Mouse (Mus musculus) myocyte (in vitro differentiated cells): ENCODE results near the gene Tnfrsf12a. TPM values are rescaled to one million over a fixed set of nuclear protein-coding genes. Genes with fewer than 3 reads are reported as not detected.
A peak's percentile ranks its signal among the peaks of the same experiment; 100 is the strongest.

ENCODE experiments used
- H3K27me3 ChIP-seq: one replicate; pipeline ENCODE4 v1.6.1; 2011; ENCODE audit not compliant: control insufficient read depth, insufficient read depth, insufficient read length
- H3K36me3 ChIP-seq: one replicate; pipeline ENCODE4 v1.6.1; 2011; ENCODE audit not compliant: control insufficient read depth, insufficient read depth
- H3K4me2 ChIP-seq: one replicate; pipeline ENCODE4 v1.6.1; 2011; ENCODE audit warnings: low read depth, control low read depth
- H3K4me3 ChIP-seq: one replicate; pipeline ENCODE4 v1.5.1; 2011; ENCODE audit warnings: mild to moderate bottlenecking, control low read depth, moderate library complexity
- H3K79me2 ChIP-seq: one replicate; pipeline ENCODE4 v1.6.1; 2011; ENCODE audit not compliant: control insufficient read depth, insufficient read depth
- H3ac ChIP-seq: one replicate; pipeline ENCODE4 v1.6.1; 2011; ENCODE audit not compliant: control insufficient read depth, insufficient read length
- CEBPB ChIP-seq: IDR thresholded peaks from 2 replicates; pipeline ENCODE4 v1.6.1; 2011; ENCODE audit warnings: mild to moderate bottlenecking, moderate library complexity; ENCODE audit not compliant: poor library complexity, insufficient read depth, severe bottlenecking
- E2F4 ChIP-seq: IDR thresholded peaks from one replicate; pipeline ENCODE4 v1.6.1; 2011; ENCODE audit warnings: mild to moderate bottlenecking, control low read depth, moderate library complexity; ENCODE audit not compliant: insufficient read depth
- MAX ChIP-seq: IDR thresholded peaks from one replicate; pipeline ENCODE4 v1.6.1; 2011; ENCODE audit warnings: low read depth, mild to moderate bottlenecking, control low read depth
- MYOD1 ChIP-seq, 3 experiments: IDR thresholded peaks; one replicate each; pipeline ENCODE4 v1.6.1; 2011; ENCODE audit warnings: control low read depth in 2 of 3, low read depth in 2 of 3, mild to moderate bottlenecking in 2 of 3, moderate library complexity in 1 of 3; ENCODE audit not compliant: insufficient read length in 2 of 3, control insufficient read depth in 1 of 3
- MYOG ChIP-seq, 3 experiments: IDR thresholded peaks; one replicate each; pipeline ENCODE4 v1.6.1; 2011; ENCODE audit warnings: control low read depth in 2 of 3, low read depth in 2 of 3, mild to moderate bottlenecking in 2 of 3; ENCODE audit not compliant: insufficient read length in 2 of 3, control insufficient read depth in 1 of 3, insufficient read depth in 1 of 3
- POLR2A ChIP-seq: IDR thresholded peaks from one replicate; pipeline ENCODE4 v1.6.1; 2011; ENCODE audit warnings: low read depth, mild to moderate bottlenecking, control low read depth, moderate library complexity; ENCODE audit not compliant: insufficient read length
- POLR2AphosphoS2 ChIP-seq: IDR thresholded peaks from one replicate; pipeline ENCODE4 v1.6.1; 2011; ENCODE audit warnings: low read depth, control low read depth; ENCODE audit not compliant: insufficient read length
- REST ChIP-seq: IDR thresholded peaks from one replicate; pipeline ENCODE4 v1.6.1; 2011; ENCODE audit warnings: mild to moderate bottlenecking, control low read depth, moderate library complexity; ENCODE audit not compliant: insufficient read depth, insufficient read length
- SRF ChIP-seq: IDR thresholded peaks from one replicate; pipeline ENCODE4 v1.6.1; 2011; ENCODE audit warnings: low read depth; ENCODE audit not compliant: control insufficient read depth, insufficient read length
- TCF12 ChIP-seq: IDR thresholded peaks from one replicate; pipeline ENCODE4 v1.6.1; 2011; ENCODE audit warnings: mild to moderate bottlenecking, control low read depth; ENCODE audit not compliant: poor library complexity, insufficient read depth, severe bottlenecking
- TCF3 ChIP-seq: IDR thresholded peaks from one replicate; pipeline ENCODE4 v1.6.1; 2011; ENCODE audit warnings: low read depth, control low read depth; ENCODE audit not compliant: insufficient read length
- USF1 ChIP-seq: IDR thresholded peaks from one replicate; pipeline ENCODE4 v1.6.1; 2011; ENCODE audit warnings: low read depth, mild to moderate bottlenecking, control low read depth, moderate library complexity
- polyA plus RNA-seq: library from polyadenylated mRNA; unstranded; fragments of >200 nt; fragmentation: generic; extraction: Trizol; gene quantifications from one replicate; pipeline ENCODE4 v1.2.1, GENCODE M21; 2012; ENCODE audit warnings: missing spikeins

Tnfrsf12a gene
- polyA plus RNA-seq, 1 experiment: 328 TPM

DNA sequence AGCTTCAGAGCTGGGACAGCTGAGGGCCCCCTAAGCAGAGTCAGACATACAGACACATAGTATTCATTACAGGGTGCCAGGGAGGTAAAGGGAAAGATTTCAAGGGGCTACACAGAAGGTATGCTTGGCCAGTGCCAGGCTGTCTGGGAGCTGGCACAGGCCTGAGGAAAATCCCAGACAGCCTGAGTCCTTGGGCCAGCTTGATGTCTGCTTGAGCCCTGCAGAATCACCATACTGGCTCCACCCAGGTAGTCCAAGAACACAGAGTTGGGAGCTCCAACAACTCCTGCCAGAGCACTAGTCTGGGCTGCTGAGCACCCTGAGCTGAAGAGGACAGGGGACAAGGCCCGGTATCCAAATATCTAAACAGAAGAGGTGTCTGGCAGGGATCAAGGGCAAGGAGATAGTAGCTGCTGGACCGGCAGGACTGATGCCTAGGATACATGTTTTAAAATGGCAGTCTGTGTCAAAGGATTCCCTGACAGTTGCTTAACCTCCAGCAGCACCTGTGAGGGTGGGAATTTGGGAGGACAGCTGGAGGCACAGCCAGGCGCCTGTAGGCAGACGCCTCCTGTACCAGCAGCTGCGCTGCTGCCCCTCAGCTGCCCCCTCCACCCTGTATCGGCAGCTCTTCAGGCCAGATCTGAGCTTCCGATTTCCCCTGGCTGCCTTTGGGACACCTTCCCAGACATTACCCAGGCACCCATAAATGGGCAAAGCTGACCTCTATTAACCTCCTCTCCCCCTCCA lies 45.3 kb upstream of the Tnfrsf12a start, which contains the start of gene 1520401A03Rik:
1520401A03Rik (minus strand) TSS at position 408 of the 750 bp plus-strand sequence.
- Histone ChIP-seq H3K4me3 (no peak within 1 kb of the TSS), H3K27me3 (no peaks in the 10 kb centered on the region), H3K36me3 (no peaks in the 10 kb centered on the region), H3K79me2 (no peaks in the 10 kb centered on the region), H3K4me2 (no peak within 1 kb of the TSS), H3ac (no peak within 1 kb of the TSS)
- TF ChIP-seq CEBPB: peak; percentile 15; the same call in 1 of the 2 replicates
- TF ChIP-seq USF1: no peak
- no peak for TF ChIP-seq REST
- TF ChIP-seq MYOD1 (IDR thresholded peaks at IDR 0.05; ENCODE audit: control insufficient read depth in 1 of 3, insufficient read length in 2 of 3, low read depth in 2 of 3): peak in 2 of 3 experiments; percentile 96 to 98
- TF ChIP-seq POLR2AphosphoS2: no peak
- peak; percentile 65 to 100 (median 98) for TF ChIP-seq MYOG (IDR thresholded peaks at IDR 0.05; ENCODE audit: control insufficient read depth in 1 of 3, insufficient read depth in 1 of 3, insufficient read length in 2 of 3, low read depth in 2 of 3)
- TF ChIP-seq POLR2A: no peak
- peak; percentile 97 for TF ChIP-seq TCF12
- peak; percentile 98 for TF ChIP-seq TCF3
- TF ChIP-seq SRF: peak; percentile 54
- TF ChIP-seq E2F4: no peak
- no peak for TF ChIP-seq MAX

DNA sequence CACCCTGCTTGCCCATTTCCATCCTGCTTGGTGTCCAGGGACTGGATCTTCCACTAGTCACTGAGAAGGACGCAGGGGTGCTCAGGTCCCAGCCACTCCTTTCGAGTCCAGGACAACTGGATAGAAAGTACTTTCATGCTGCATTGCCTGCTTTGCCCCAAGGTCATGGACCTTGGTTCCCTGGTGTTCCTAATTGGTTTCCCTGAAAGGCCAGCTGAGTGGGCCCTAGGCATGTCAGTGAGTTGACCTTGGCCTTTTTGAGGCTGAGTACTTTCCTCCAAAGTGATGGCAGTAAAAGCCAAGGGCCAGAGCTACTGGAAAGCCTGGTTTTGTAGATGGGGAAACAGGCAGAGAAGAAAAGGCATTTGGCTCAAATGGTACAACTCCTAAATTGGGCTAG lies 44.6 kb upstream of the Tnfrsf12a start:
- Histone ChIP-seq H3K27me3 (no peaks in the 10 kb centered on the region), H3ac (no peak overlapping the region), H3K36me3 (no peaks in the 10 kb centered on the region), H3K79me2 (no peaks in the 10 kb centered on the region), H3K4me2 (no peak overlapping the region), H3K4me3 (no peak overlapping the region)
- TF ChIP-seq MYOD1 (IDR thresholded peaks at IDR 0.05; ENCODE audit: control insufficient read depth in 1 of 3, insufficient read length in 2 of 3, low read depth in 2 of 3) (no peak), TCF3 (no peak), USF1 (no peak), E2F4 (no peak), SRF (no peak), CEBPB (no peak), REST (no peak), POLR2AphosphoS2 (no peak), POLR2A (no peak), TCF12 (no peak), MAX (no peak), MYOG (IDR thresholded peaks at IDR 0.05; ENCODE audit: control insufficient read depth in 1 of 3, insufficient read depth in 1 of 3, insufficient read length in 2 of 3, low read depth in 2 of 3) (no peak)

DNA sequence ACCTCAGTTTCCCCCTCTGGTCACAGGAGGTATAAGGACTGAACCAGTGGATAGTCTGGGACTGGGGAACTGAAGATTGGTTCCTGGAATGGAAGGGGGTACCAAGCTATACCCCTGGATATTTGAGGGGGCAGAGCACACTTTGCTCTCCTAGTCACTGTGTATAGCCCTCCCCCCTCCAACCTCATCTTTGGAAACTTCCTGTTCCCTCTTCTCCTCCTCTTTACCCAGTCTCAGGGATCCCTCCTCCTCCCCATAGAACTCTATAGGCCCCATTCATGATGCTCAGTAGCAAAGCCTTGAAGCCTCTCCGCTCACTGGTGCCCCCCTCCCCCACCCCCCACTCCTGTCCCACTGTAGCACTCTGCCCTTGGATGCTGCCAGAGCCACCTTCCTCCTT lies 42.2 kb upstream of the Tnfrsf12a start:
- H3K4me2 ChIP-seq: no peak overlapping the region
- H3K36me3 ChIP-seq: no peaks in the 10 kb centered on the region

DNA sequence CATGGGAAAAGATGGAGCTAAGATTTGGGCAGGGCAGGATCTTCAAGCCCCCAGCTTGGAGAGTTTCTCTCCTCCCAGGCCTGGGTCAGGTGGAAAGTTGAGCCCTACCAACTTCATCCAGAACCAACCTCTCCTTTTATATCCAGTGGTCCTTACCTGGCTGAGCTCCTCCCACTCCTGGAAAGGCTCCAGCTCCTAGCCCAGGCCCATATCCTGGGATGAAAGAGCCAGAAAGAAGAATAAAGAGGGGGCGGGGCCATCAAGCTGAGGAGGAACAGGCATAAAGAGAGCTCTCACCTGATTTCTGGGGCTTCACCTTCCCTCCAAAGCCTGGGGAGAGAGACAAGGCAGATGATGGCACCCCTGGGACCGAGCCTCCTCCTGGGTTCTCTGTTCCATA lies 39.7 kb upstream of the Tnfrsf12a start:
- H3K36me3 ChIP-seq: no peaks in the 10 kb centered on the region
- H3K4me3 ChIP-seq: no peak overlapping the region
- no peaks in the 10 kb centered on the region for H3K27me3 ChIP-seq
- no peak overlapping the region for H3K4me2 ChIP-seq
- H3K79me2 ChIP-seq: no peaks in the 10 kb centered on the region
- H3ac ChIP-seq: no peak overlapping the region
- TF ChIP-seq TCF12: no peak
- TF ChIP-seq REST: no peak
- no peak for TF ChIP-seq USF1
- TF ChIP-seq CEBPB: no peak
- no peak for TF ChIP-seq E2F4
- TF ChIP-seq SRF: no peak
- TF ChIP-seq POLR2A: no peak
- TF ChIP-seq POLR2AphosphoS2: no peak
- no peak for TF ChIP-seq MYOG (IDR thresholded peaks at IDR 0.05; ENCODE audit: control insufficient read depth in 1 of 3, insufficient read depth in 1 of 3, insufficient read length in 2 of 3, low read depth in 2 of 3)
- no peak for TF ChIP-seq MAX
- no peak for TF ChIP-seq MYOD1 (IDR thresholded peaks at IDR 0.05; ENCODE audit: control insufficient read depth in 1 of 3, insufficient read length in 2 of 3, low read depth in 2 of 3)
- no peak for TF ChIP-seq TCF3

More for the DNA sequence above, 42.2 kb upstream of the Tnfrsf12a start:
- no peaks in the 10 kb centered on the region for H3K27me3 ChIP-seq
- no peak overlapping the region for H3ac ChIP-seq
- H3K4me3 ChIP-seq: no peak overlapping the region
- H3K79me2 ChIP-seq: no peaks in the 10 kb centered on the region
- TF ChIP-seq MAX (no peak), TCF3 (no peak), SRF (no peak), TCF12 (no peak), CEBPB (no peak), MYOD1 (IDR thresholded peaks at IDR 0.05; ENCODE audit: control insufficient read depth in 1 of 3, insufficient read length in 2 of 3, low read depth in 2 of 3) (no peak), MYOG (IDR thresholded peaks at IDR 0.05; ENCODE audit: control insufficient read depth in 1 of 3, insufficient read depth in 1 of 3, insufficient read length in 2 of 3, low read depth in 2 of 3) (no peak), USF1 (no peak), REST (no peak), POLR2A (no peak), POLR2AphosphoS2 (no peak), E2F4 (no peak)
